Mouse (Mus musculus): ENCODE data around the gene Bcl7b.

DNA sequence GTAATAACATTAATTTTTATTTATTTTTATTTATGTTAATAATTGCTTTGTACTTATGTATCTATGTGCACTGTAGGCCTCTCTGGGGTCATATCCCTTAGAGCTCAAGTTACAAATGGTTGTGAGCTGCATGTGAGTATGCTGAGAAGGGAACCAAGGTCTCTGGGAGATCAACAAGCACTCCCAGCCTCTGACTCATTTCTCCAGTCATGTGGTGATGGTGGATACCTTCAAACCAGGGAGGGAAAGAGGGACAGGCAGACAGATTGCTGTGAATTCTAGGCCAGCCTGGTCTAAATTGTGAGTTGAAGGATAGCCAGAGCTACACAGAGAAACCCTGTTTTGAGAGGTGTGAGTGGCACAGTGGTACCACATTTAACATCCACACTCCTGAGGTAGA, 52.9 kb downstream of the Bcl7b start:
- no peak for TF ChIP-seq CTCF (IDR thresholded peaks at IDR 0.05; ENCODE audit: borderline replicate concordance, extremely low read depth, insufficient read depth, insufficient read length)
- TF ChIP-seq POLR2A (IDR thresholded peaks at IDR 0.05; ENCODE audit: borderline replicate concordance, extremely low read depth, insufficient read depth, insufficient read length, poor library complexity, severe bottlenecking): no peak
